Mouse (Mus musculus) left cerebral cortex, postnatal 25 days (tissue): ENCODE data around the gene Rufy2. TPM values are rescaled to one million over a fixed set of nuclear protein-coding genes. Genes with fewer than 3 reads are reported as not detected.

Source experiments
- DNase-seq, 2 experiments: peaks; one replicate each; pipeline ENCODE4 v3.0.0; 2022; ENCODE audit warnings: low spot score in 2 of 2, mixed read lengths in 1 of 2
- intact Hi-C: fragments of 180-260 bp; cut with DNase I; formaldehyde crosslinking; loops from one replicate; pipeline ENCODE4 v1.15.1; 2025
- total RNA-seq, 2 experiments: library from RNA; stranded (reverse); gene quantifications; 2 replicates each; pipeline ENCODE4 v1.2.3; 2021

Rufy2 gene
- total RNA-seq, 2 experiments from 2014 or later = 79.0 to 84.4 TPM

DNA sequence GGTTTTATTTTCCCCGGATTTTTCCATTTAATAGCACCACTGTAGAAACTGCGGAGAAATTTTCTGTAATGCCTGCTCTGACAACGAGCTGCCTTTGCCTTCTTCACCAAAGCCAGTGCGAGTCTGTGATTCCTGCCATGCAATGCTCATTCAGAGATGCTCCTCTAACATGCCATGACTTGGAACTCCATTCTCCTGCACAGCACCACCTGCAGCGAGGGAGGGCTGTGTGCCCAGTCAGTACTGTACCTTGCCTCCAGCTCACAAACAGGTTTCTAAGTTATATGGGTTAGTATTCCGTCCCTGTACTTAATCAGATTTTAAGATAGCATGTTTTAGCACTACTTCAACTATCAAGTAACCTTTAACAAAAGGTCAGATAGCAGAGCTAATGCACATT is 31.5 kb downstream of the Rufy2 start:
- intact Hi-C loops = no loop called here
- DNase-seq = no peak

DNA sequence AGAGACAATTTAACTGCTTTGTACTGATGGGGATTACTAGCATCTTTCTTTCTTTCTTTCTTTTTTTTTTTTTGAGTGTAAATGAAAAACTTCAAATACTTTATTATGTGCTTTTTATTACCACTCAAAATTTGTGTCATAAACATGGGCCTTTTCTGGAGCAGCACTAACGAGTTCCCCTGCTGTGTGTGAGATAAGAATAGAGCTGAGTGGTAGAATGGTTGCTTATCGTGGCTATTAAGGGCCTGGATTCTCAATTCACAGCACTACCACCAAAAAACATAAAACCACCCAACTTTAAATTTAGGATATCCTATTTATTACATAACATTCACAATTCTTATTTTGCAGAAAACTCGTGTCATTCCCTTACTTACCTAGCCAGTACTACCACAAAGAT is 33.5 kb downstream of the Rufy2 start:
- intact Hi-C loops = no loop called here
- DNase-seq = no peak

GRCm38 (mm10) chr10:63014168-63014567 is 34.1 kb downstream of the Rufy2 start:
- intact Hi-C loops = no loop called here

GRCm38 (mm10) chr10:63019304-63019703 is 39.3 kb downstream of the Rufy2 start:
- intact Hi-C loops = no loop called here
- DNase-seq = no peak

More at GRCm38 (mm10) chr10:63014168-63014567, 34.1 kb downstream of the Rufy2 start:
- no peak for DNase-seq

DNA sequence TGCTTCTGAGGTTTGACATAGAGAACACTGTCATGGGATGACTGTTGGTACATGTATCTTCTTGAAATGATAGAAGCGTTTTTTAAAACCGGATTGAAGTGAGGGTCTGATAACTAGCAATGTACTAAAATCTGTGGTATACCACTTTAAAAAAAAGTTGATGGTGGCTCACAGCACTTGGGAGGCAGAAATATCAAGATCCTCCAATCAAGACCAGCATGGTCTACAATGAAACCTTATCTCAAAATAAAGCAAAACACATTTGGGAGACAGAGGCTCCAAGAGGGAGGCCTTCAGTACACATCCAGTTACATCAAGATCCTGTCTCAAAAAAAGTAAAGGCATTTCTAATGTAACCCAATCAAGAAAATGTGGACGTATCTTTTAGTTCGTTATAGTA is 41.7 kb downstream of the Rufy2 start:
- intact Hi-C loops = loop anchor here (2.0 to 10.0 kb wide), 5 partner anchors 41 to 356 kb away; partner anchors contain the start of genes Herc4 and Rufy2
- no peak for DNase-seq

GRCm38 (mm10) chr10:63022541-63023120 is 42.6 kb downstream of the Rufy2 start:
- intact Hi-C loops = loop anchor here (2.0 to 10.0 kb wide), 5 partner anchors 42 to 355 kb away; partner anchors contain the start of genes Herc4 and Rufy2
- DNase-seq = no peak

DNA sequence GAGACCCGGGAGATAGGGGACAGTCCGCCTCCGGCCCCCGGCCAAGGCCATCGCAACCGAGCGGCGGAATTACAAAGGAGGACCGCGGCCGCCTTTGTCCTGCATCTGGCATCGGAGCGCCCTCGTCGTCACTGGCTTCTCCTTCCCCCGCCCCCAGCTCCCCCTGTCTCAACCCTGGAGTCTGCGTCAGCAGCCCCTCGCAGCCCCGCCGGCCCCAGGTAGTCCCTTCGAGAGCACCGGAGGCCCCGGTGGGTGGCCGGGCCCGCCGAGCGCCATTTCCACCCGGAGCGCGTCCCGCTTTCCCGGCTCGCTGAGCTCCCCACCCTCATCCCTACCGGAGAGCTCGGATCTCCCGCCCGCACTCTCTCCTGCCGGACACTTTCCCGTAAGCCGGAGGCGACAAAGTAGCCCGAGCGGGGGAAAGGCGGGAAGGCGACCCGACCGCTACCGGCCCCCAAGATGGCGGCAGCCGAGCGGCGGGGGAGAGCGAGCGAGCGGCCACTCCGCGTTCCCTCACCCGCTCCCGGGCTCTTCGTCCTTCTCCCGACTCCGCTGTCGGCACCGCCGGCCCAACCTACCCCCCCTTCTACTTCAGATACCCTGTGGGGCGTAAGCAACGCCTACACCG is 43.2 kb downstream of the Rufy2 start:
- DNase-seq = peak; percentile 58 to 63
- intact Hi-C loops = loop anchor here (2.0 to 10.0 kb wide), 5 partner anchors 42 to 354 kb away; partner anchors contain the start of genes Herc4 and Rufy2

DNA sequence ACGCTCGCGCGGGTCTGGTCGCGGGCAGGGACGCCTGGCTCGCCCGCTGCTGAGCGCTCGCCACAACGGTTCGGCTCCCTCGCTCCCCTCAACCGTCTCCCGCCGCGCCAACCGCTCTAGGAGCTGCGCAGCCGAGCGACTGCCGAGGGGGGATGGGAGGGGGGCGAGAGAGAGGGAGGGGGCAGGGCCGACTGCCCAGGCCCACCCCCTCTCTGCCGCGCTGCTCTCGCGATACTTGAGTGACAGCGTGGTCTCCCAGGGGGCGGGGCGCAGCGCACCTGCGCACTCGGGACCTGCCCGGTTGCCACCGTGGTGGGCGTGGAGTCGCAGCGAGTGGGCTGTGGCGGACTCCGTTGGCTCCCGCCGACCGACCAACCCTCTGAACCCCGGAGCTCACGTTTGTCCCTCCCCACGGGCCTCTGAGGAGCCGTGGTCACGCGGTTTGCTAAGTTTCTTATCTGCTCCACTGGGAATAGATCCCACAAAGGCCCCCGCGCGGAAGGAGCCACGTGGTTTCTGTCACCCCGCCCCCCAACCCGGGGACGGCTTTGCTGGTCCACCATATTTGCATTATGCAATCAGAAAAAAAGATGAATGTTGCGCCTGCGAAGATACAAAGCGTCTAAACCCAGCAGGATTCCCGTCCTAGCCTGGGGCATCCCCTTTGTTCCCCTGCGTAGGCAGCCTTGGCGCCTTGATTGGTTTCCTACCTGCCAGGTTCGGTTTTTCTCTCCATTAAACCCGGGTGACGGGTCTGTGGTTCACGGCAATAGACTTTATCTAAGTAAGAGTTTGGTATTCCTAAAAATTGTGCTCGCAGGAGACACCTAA is 43.9 kb downstream of the Rufy2 start, which contains the start of the genes Hnrnph3 and Pbld2:
Hnrnph3 (minus strand) TSS at position 469 of the 831 bp plus-strand sequence.
Pbld2 (plus strand) TSS at position 567 of the 831 bp plus-strand sequence.
- peak; percentile 99 for DNase-seq
- intact Hi-C loops = loop anchor here (2.0 to 10.0 kb wide), 6 partner anchors 41 to 353 kb away; partner anchors contain the start of genes Herc4 and Rufy2

- intact Hi-C loops = loop anchor here (2.0 to 10.0 kb wide), 5 partner anchors 40 to 353 kb away; partner anchors contain the start of gene Herc4
- peak in 1 of 2 experiments; percentile 67 for DNase-seq
Measured at GRCm38 (mm10) chr10:63024580-63024910, 44.5 kb downstream of the Rufy2 start.

DNA sequence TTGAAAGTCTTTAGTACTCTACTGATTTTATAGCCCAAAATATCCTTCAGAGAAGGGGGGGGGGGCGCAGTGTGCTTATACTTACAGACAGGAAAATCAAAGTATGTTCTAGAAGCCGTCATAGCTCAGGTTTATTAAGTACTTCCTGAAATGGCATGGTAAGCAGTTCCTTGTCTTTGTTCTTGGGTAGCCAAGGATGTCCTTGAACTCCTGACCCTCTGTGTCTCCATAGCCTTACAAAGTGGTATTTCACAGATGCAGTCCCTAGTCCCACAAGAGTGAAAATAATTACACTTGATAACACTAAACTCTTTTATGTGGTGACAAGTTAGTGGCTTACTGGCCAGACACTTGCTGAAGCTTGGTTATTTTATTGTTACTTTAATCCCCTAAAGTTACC is 45.0 kb downstream of the Rufy2 start:
- no peak for DNase-seq
- intact Hi-C loops = loop anchor here (2.0 to 10.0 kb wide), 2 partner anchors 40 to 90 kb away; no protein-coding TSS in a partner anchor

DNA sequence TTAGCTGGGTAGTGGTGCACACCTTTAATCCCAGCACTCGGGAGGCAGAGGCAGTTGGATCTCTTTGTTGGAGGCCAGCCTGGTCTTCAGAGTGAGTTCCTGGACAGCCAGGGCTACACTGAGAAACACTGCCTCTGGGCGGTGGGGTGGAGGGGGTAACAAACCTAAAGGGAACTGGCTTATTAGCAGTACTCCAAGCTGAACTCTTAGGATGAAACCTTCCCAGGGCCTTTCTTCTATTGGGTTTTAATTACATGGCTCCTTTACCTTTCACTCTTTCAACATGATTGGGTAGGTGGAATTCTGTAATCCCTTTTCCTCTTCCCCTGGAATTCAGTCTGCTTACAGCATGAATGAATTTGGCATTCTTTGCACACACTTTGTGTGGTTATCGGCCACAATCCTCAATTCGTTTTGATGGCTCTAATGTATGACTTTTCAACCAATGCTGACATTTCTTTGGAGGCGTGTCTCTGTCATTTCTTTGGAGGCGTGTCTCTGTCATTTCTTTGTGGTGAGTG is 45.5 kb downstream of the Rufy2 start:
- DNase-seq = no peak

DNA sequence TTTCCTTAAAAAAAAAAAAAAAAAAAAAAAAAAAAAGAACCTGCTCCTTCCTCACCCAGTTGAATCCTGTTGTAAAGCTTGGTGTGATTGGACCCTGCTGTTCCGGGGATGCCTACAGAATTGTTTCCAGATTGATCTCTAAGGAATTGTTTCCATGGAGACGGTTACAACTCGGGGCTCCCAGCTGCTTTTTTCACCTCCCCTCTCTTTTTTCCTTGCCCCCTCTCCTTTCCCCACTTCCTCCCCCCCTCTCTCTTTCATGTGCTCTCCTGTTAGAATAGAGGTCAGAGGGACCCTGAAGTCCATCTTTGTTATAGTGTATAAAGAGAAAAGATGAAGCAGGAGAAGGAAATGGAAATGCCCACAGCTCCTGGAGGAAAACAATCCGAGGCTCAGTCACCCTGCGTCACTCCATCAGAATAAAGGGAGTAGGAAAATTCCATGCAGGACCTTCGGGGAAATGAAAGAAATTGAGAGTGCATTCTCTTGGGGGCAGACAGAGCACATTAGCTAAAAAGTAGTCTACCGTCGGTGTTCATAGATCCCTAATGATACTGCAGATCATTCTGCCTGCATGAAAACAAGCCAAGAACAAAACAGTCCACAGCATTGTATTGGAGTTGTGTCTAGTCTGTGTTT is 46.3 kb downstream of the Rufy2 start:
- intact Hi-C loops = loop anchor here (10.0 kb wide), 1 partner anchor 89 kb away; no protein-coding TSS in a partner anchor

More for the DNA sequence above, 45.5 kb downstream of the Rufy2 start:
- intact Hi-C loops = loop anchor here (2.0 to 10.0 kb wide), 2 partner anchors 39 to 89 kb away; no protein-coding TSS in a partner anchor

DNA sequence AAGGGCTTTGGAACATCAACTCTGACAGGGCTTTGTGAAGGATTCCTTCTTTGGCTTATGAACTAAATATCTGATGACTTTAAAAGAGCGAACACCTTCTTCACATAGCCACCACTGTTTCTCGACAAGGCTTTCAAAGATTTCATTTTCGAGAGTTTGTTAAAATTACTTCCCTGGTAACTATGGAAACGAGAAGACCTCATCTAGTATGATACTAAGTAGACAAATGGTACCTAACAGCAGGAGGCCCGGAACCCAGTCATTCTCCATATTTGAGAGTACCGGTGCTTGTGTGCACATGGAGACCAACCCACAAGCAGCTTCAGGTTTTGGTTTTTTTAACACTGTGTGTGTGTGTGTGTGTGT is 46.8 kb downstream of the Rufy2 start:
- intact Hi-C loops = loop anchor here (10.0 kb wide), 1 partner anchor 88 kb away; no protein-coding TSS in a partner anchor
- DNase-seq = no peak

More for the DNA sequence above, 46.3 kb downstream of the Rufy2 start:
- DNase-seq = no peak

DNA sequence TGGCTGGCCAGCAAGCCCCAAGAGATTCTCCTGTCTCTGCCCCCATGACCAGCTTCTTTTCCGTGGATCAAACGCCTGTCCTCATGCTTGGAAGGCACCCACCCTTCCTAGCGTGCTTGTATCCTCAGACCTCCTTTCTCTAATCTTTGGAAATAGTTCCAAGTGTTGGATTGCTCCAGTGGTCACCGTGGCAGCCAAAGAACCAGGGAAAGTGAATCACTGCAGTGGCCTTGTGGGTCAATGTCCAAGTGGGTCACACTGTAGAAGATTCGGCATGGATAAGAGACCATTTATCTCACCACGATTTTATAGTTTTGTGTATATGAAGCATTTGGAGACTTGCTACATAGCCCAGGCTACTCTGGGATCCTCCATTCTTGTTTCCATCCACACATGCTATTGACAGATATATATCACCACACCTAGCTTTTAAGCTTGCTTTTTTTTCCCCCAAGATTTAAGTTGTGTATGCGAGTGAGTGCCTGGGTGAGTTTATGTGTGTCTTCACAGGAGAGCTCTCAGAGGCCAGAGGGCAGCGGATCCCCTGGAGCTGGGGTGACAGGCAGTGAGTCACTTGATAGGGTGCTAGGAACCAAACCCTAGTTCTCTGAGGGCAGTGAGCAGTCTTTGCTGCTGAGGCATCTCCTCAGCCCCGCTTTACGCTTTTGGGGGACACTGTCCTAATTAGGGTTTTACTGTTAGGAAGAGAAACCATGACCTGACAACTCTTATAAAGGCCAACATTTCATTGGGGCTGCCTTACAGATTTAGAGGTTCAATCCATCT is 47.5 kb downstream of the Rufy2 start:
- no peak for DNase-seq
- intact Hi-C loops = loop anchor here (10.0 kb wide), 1 partner anchor 87 kb away; no protein-coding TSS in a partner anchor

DNA sequence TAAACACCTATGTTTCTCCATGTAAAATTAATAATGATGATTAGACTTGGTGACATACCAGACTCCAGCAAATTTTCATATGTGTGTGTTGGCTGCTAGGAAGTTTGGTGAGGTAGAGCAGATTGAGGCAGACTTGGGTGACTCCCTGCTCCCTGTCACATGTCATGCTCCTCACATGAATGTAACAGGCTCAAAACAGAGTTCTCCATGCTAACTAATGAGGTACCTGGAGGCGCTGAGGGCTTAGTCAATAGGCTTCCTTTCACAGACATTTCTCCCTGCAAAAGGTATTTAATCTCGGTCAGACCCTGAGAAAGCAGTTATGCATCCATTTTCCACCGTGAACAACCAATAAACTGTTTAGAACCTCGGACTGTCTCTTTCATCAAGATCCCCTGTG is 48.4 kb downstream of the Rufy2 start:
- DNase-seq = no peak
- intact Hi-C loops = loop anchor here (10.0 kb wide), 1 partner anchor 86 kb away; no protein-coding TSS in a partner anchor

- DNase-seq = no peak
- intact Hi-C loops = no loop called here
Measured at GRCm38 (mm10) chr10:63032267-63032666, 52.2 kb downstream of the Rufy2 start.

DNA sequence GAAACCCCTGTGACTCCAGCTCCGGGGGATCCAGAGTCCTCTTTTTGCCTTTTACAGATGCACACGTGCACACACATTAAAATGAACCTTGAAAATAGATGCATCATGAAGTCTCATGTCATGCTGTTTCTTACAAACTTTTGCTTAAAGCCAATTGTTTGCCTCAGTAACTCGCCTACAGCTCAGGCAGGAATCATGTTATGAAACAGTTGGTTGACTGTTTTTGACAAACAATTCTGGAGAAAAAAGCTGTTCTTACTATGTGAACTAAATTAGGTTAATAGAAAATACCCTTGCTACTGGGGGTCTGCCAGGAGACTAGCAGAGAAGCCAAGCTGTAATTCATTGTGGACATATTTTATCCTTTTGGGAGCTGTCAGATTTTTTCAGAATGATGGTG is 52.9 kb downstream of the Rufy2 start:
- intact Hi-C loops = no loop called here
- no peak for DNase-seq

DNA sequence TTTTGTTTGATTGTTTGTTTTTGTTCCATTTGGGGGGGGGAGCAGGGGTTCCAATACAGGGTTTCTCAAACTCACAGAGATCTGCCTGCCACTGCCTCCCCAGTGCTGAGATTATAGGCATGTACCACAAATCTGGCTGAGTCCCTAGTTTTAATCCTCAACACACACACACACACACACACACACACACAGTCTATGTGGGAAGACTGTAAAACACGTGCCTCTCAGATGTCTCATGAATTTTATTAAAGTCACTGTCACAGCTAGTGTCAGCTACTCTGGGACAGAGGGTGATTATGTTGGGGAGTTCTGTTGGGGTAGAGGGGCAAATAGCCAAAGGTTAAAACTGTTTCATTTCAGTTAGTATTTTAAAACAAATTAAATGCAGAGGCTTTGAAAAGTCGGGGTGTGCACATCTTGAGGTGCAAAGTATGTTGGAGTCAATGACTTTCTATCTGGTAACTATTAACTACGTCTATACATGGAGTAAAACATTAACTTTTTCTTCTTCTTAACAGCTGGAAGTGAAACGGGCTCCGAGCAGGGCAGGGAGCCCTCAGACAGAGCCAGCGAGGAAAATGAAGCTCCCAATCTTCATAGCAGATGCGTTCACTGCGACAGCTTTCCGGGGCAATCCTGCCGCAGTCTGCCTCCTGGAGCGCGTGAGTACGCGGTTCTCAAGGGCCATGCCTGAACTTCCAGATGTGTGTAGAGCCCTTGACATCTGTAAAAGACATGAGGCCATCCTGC is 58.7 kb downstream of the Rufy2 start:
- DNase-seq = no peak
- intact Hi-C loops = no loop called here
